Mouse (Mus musculus) stomach, postnatal 0 days (tissue): ENCODE results near the gene Acbd6. TPM values are rescaled to one million over a fixed set of nuclear protein-coding genes. Genes with fewer than 3 reads are reported as not detected.

Experiments
- ATAC-seq: fragments of 200-750 bp; cut with Nextera tagmentation; 2 replicates; pipeline ENCODE4 v1.8.0; 2017; ENCODE audit not compliant: low FRiP score, low TSS enrichment
- DNase-seq: peaks from one replicate; pipeline ENCODE4 v3.0.0-alpha.2; 2016; ENCODE audit warnings: low spot score
- H3K27ac ChIP-seq: fragments of 300-500 bp; sonication (generic); replicated peaks from 2 replicates; pipeline ENCODE4 v1.5.1; 2014; ENCODE audit warnings: mild to moderate bottlenecking, control low read depth
- H3K27me3 ChIP-seq: fragments of 300-500 bp; sonication (generic); 2 replicates; pipeline ENCODE4 v1.6.1; 2014; ENCODE audit warnings: low read length; ENCODE audit not compliant: control insufficient read depth, insufficient read depth
- H3K36me3 ChIP-seq: fragments of 300-500 bp; sonication (generic); 2 replicates; pipeline ENCODE4 v1.6.1; 2014; ENCODE audit warnings: low read length, mixed read lengths; ENCODE audit not compliant: control insufficient read depth, insufficient read depth
- H3K4me1 ChIP-seq: fragments of 300-500 bp; sonication (generic); replicated peaks from 2 replicates; pipeline ENCODE4 v1.6.1; 2014; ENCODE audit warnings: antibody characterized with exemption; ENCODE audit not compliant: control insufficient read depth, insufficient read depth
- H3K4me2 ChIP-seq: fragments of 300-500 bp; sonication (generic); replicated peaks from 2 replicates; pipeline ENCODE4 v1.6.1; 2014; ENCODE audit warnings: low read depth, mild to moderate bottlenecking, control low read depth, moderate library complexity
- H3K4me3 ChIP-seq: fragments of 300-500 bp; sonication (generic); 2 replicates; pipeline ENCODE4 v1.5.1; 2014; ENCODE audit warnings: low read depth, low read length, control low read depth
- H3K9ac ChIP-seq: fragments of 300-500 bp; sonication (generic); 2 replicates; pipeline ENCODE4 v1.6.1; 2014; ENCODE audit warnings: mild to moderate bottlenecking, low read length, control low read depth, mixed read lengths
- H3K9me3 ChIP-seq: fragments of 300-500 bp; sonication (generic); 2 replicates; pipeline ENCODE4 v1.6.1; 2016; ENCODE audit warnings: low read length; ENCODE audit not compliant: control insufficient read depth
- CTCF ChIP-seq: IDR thresholded peaks from 2 replicates; pipeline ENCODE4 v1.5.1; 2016; ENCODE audit warnings: antibody characterized with exemption, low read depth, mild to moderate bottlenecking, moderate library complexity
- EP300 ChIP-seq: optimal IDR thresholded peaks from 2 replicates; pipeline ENCODE3; 2016; ENCODE audit warnings: antibody characterized with exemption
- WGBS: fragments of 180-500 bp; shearing (Covaris S2); extraction: QIAGEN DNeasy Blood & Tissue Kit; methylation state at CpG from one replicate; pipeline ENCODE4 v1.1.7; 2014; 5-methylcytosine and 5-hydroxymethylcytosine counted together
- polyA plus RNA-seq: library from polyadenylated mRNA; unstranded; fragments of >200 nt; fragmentation: Nextera tagmentation; extraction: Ambion mirVana; gene quantifications from 2 replicates; pipeline ENCODE4 v1.2.1, GENCODE M21; 2015

Acbd6 gene
- polyA plus RNA-seq, 1 experiment from 2014 or later = 55.9 TPM

DNA sequence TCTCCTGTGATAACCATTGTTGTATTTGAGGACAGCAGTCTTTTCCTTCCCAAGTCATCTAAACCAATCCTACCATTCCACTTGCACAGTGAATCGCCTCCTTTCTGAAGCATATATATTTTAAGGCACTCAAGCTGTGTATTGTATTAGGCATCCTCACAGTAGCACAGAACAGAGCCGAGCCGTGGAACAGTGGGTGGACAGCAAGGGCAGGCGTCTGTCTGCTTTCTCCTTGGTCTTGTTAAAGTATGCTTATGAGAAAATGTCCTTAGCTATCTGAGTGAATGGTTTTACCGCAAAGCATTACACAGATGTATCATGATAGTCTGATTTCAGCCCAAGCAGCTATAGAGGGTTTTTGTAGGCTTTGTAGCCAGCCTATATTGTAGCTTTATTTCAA is 87.9 kb downstream of the Acbd6 start:
- H3K27me3 ChIP-seq = no peaks in the 10 kb centered on the region
- H3K27ac ChIP-seq = no peak overlapping the region
- H3K4me1 ChIP-seq = no peaks in the 10 kb centered on the region
- H3K9ac ChIP-seq = no peak overlapping the region
- no peak overlapping the region for H3K4me3 ChIP-seq
- 86% methylated on average over 5 of the region's 5 CpGs for WGBS
- DNase-seq = no peak
- H3K4me2 ChIP-seq = no peak overlapping the region
- no peak for ATAC-seq
- TF ChIP-seq CTCF (no peak), EP300 (no peak)
- H3K36me3 ChIP-seq = no peaks in the 10 kb centered on the region
- no peaks in the 10 kb centered on the region for H3K9me3 ChIP-seq

DNA sequence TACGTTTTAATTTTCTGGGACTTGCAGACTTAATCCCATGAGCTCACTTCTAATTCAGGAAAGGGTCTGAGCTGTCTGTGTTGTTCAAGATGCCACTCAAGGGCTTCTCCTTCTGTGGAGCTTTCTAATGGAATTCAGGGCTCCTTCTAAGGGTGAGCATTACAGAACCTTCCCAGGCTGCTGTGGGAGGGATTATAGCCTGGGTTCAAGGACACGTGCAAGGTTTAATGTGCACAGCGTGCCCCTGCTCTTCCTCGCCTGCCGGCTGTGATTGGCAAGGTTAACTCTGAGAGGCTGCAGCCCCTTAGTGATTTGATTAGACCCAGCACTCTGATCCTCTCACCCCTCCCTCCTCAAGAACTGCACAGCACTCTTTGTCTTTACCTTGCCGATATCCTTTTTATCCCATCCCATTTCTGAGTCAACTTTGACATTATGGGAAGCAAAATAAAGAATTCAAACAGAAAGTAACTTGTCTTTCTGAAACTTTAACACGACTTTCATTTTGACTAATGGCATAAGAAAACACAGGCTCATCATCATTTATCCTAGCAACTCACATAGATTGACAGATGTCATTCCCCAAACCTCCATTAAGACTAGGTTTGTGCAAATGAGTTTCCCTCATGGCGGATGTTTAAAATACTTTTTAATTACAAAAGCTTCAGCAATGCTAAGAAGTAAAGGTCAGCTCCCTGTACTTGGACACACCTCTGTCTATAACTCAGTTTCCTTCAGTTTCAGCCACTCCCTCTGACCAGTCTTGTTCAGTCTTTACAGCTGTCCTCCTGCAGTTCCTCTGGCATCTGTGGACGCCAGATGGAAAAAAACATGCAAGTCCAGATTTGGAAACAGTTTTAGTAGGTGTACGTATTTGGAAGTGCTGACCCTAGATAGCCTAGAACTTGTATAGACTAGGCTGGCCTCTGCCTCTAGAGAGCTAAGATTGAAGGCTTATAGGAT is 88.7 kb downstream of the Acbd6 start:
- H3K27me3 ChIP-seq = no peaks in the 10 kb centered on the region
- no peaks in the 10 kb centered on the region for H3K9me3 ChIP-seq
- no peak overlapping the region for H3K27ac ChIP-seq
- no peak overlapping the region for H3K4me3 ChIP-seq
- TF ChIP-seq EP300 (no peak), CTCF (no peak)
- ATAC-seq (no peak), DNase-seq (no peak)
- no peaks in the 10 kb centered on the region for H3K4me1 ChIP-seq
- no peak overlapping the region for H3K9ac ChIP-seq
- 59% methylated on average over 10 of the region's 10 CpGs for WGBS
- H3K4me2 ChIP-seq = no peak overlapping the region
- no peaks in the 10 kb centered on the region for H3K36me3 ChIP-seq

DNA sequence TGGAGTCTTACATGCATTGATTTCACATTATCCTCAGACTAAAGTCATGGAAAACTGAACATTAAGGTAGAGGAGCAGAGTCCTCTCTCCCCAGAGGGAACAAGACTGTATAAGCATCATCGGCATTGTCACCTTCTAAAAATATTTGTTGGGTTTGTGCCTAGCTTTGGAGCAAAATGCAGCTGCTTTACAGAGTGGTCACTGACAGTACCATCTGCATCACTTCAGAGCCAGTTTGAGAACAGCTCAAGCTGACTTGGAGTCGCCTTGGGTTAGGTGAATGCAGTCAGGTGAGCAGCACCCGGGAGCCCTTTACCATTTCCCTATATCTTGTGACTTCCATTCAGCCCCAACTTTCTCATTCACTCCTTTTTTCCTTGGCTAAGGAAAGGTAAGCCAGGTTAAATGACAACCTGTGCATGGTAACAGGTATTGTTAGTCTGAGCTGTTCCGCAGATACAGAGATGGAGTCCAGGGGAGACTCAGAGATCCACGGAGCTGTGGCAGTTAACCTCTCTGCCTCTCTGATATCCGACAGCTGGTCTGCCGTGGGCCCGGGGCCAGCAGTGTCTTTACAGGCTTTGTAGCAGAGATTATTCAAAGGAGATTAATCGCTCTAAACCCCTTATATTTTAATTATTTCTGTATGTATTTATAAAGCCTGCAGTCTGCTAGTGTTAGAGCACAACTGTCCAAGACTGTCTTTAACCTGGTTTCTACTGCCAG is 92.4 kb downstream of the Acbd6 start:
- H3K4me1 ChIP-seq = no peaks in the 10 kb centered on the region
- WGBS = 52% methylated on average over 9 of the region's 9 CpGs
- H3K4me2 ChIP-seq = no peak overlapping the region
- DNase-seq = no peak
- H3K27me3 ChIP-seq = no peaks in the 10 kb centered on the region
- H3K9ac ChIP-seq = no peak overlapping the region
- no peaks in the 10 kb centered on the region for H3K9me3 ChIP-seq
- H3K36me3 ChIP-seq = no peaks in the 10 kb centered on the region
- no peak overlapping the region for H3K4me3 ChIP-seq
- H3K27ac ChIP-seq = no peak overlapping the region
- TF ChIP-seq CTCF = no peak
- TF ChIP-seq EP300 = no peak
- no peak for ATAC-seq

DNA sequence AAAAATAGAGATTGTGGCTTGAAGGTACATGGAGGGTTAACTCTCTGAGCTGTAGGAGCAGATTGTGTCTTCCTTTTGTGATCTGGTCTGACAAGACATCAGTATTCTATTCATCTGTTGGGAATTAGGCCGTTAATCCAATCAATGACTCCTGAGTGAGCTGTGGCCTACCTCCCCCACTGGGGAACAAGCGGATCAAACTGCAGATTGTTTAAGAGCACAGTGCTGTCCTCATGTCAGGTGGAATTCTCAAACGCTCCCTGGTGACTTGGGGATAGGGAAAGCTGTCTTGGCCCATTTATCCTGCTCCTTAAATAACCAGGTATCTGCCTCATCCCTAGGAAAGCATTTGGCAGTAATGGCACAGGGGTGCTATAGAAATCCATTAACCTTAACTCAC is 97.0 kb downstream of the Acbd6 start:
- no peaks in the 10 kb centered on the region for H3K36me3 ChIP-seq
- TF ChIP-seq CTCF (no peak), EP300 (no peak)
- no peak overlapping the region for H3K4me3 ChIP-seq
- no peak overlapping the region for H3K9ac ChIP-seq
- no peaks in the 10 kb centered on the region for H3K27me3 ChIP-seq
- no peak overlapping the region for H3K4me2 ChIP-seq
- no peak for DNase-seq
- no peak for ATAC-seq
- no peaks in the 10 kb centered on the region for H3K4me1 ChIP-seq
- no peak overlapping the region for H3K27ac ChIP-seq
- H3K9me3 ChIP-seq = no peaks in the 10 kb centered on the region
- 61% methylated on average over 3 of the region's 3 CpGs for WGBS

DNA sequence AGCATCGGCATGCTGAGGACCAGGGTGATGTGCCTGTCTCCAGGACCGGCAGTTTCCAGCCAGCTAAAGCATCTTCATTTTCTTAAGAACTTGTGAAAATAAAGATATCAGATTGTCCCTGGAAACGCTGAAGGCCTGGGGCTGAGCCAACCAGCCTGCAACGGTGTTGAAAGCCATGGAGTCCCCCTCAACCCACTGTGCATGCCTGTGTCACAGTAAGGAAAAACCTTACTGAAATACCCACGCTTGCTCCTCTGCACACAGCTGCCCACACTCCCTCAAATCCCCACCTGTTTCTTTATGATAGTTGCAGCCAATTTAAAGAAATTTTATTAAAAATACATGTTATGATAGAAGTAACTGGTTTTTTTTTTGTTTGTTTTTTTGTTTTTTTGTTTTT is 98.4 kb downstream of the Acbd6 start:
- no peak for TF ChIP-seq CTCF
- TF ChIP-seq EP300 = no peak

DNA sequence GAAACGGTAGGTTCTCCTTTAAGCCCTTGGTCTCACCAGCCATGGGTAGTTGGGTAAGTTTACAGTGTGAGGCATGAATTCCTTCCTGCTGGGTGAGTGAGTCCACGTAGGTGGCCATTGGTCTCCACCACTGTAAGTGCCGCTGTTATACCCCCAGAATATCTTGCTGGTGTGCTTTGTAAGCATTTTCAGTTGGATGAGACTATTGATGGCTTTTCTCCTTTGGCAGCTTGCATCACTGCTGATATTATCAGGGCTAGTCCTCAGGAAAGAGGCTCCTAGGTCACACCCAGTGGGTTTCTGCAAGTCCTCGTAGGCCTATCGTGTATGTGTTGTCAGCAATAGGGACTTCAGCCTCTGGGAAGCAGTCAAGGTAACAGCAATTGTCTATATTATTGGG is 106.1 kb downstream of the Acbd6 start:
- Histone ChIP-seq H3K9ac (no peak overlapping the region), H3K4me2 (no peak overlapping the region), H3K9me3 (no peaks in the 10 kb centered on the region), H3K4me3 (no peak overlapping the region), H3K36me3 (no peaks in the 10 kb centered on the region), H3K27me3 (no peaks in the 10 kb centered on the region), H3K27ac (no peak overlapping the region), H3K4me1 (no peaks in the 10 kb centered on the region)
- 78% methylated on average over 5 of the region's 5 CpGs for WGBS
- TF ChIP-seq EP300 = no peak
- TF ChIP-seq CTCF = no peak
- no peak for DNase-seq
- no peak for ATAC-seq

More for the DNA sequence above, 98.4 kb downstream of the Acbd6 start:
- DNase-seq (no peak), ATAC-seq (no peak)
- no peak overlapping the region for H3K9ac ChIP-seq
- no peak overlapping the region for H3K4me2 ChIP-seq
- H3K9me3 ChIP-seq = no peaks in the 10 kb centered on the region
- 73% methylated on average over 5 of the region's 5 CpGs for WGBS
- H3K27me3 ChIP-seq = no peaks in the 10 kb centered on the region
- no peaks in the 10 kb centered on the region for H3K4me1 ChIP-seq
- H3K36me3 ChIP-seq = no peaks in the 10 kb centered on the region
- no peak overlapping the region for H3K27ac ChIP-seq
- no peak overlapping the region for H3K4me3 ChIP-seq
